Mouse (Mus musculus) kidney, adult 9 months (tissue): ENCODE data around the gene Ctnnbl1.

Experiments
- DNase-seq: peaks from one replicate; pipeline ENCODE4 v3.0.0; 2022

Gene Ctnnbl1

DNA sequence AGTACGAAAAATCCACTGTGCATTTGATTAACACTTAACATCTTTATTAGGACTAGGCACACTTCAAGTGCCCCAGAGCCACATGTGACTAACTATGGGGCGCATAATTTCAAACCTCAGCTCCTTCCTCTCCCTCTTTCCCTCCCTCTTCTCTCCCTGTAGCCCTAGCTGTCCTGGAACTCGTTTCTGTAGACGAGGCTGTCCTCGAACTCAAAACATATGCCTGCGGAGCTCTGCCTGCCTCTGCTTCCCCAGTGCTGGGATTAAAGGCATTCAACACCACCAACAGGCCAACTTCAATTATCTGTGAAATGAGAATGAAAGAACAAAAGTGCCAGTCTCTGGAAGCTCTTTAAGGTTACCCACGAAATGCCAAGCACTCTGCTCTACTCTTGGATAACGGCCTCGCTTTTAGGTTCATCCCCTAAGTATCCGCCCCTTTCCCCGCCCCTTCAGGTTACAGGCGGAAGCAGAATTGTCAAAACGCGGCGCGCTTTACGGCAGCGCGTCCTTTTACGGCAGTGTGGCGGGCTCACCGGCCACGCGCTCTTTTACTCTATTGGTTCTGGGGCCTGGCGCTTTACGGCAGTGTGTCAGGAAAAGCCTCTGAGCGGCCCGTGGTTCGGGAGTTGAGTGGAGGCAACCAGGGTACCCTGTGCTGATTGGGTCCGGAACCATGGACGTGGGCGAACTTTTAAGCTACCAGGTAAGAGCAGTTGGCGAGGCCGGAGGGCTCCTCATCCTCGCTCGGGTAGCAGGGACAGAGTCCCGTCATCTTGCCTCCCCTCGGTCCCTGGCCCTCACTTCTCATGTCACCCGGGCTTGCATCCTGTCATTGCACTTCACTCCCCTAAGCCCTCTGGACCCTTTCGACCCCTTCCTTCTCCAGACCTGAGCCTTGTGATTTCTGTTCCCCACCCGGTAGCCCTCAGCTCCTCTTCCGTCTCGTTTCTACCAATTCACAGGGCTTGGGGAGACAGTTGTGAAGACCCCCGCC, at the start of gene Ctnnbl1:
Gene Ctnnbl1, plus strand, starts transcription at position 548 of the 997 bp plus-strand sequence.
- DNase-seq: peak; percentile 100

DNA sequence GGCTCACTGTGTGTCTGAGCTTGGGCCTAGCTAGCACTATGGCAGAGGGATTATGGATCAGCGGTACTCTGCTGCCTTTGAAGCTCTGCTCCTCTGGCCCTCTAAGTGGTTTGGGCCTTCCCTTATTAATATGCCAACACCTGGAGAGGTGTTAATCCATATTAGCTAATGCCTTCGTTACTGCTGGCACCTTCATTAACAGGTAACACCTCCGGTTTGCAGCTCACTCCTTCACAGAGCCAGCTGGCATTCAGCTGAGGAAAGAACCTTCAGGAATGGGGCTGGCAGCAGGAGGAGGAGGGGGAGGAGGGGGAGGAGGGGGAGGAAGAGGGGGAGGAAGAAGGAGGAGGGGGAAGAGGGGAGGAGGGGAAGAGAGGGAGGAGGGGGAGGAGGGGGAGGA, 49.7 kb upstream of the Ctnnbl1 start:
- no peak for DNase-seq

DNA sequence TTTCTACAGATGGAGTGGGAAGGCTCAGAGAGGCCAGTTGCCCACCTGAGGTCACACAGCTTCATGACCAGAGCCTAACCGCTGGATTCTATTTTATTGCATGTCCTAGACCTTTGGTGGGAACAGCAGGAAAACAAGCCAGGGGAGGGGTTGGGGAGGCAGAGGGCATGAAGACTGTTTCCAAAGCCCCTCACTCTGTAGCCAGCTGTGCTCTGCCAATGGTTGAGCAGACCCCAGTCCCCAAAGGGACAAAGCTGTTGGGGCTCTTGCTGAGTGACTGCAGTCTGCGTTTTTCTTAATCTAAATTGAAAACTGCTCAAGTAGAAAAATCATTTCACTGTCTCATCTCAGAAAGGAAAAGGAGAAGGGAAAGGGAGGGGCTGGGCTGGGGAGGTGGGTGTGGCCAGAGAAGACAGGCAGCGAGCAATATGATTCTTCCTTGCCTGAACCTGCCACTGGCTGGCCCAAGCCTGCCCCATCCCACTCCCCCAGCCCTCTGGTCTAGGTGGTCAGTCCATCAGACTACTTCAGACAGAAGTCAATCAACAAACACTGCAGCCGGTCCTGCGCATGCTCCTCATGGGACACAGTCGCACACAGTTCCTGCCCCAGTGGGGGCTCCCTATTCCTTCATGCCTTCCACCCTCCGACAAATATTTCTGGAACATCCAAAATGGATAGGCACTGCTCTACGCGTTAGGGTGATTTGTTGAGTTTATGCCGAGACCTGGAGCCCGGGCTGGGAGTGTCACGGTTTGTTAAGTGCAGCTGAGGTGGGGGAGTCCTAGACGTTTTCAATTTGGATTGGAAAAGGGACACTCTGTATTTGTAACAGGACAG, 45.7 kb upstream of the Ctnnbl1 start:
- DNase-seq: no peak

DNA sequence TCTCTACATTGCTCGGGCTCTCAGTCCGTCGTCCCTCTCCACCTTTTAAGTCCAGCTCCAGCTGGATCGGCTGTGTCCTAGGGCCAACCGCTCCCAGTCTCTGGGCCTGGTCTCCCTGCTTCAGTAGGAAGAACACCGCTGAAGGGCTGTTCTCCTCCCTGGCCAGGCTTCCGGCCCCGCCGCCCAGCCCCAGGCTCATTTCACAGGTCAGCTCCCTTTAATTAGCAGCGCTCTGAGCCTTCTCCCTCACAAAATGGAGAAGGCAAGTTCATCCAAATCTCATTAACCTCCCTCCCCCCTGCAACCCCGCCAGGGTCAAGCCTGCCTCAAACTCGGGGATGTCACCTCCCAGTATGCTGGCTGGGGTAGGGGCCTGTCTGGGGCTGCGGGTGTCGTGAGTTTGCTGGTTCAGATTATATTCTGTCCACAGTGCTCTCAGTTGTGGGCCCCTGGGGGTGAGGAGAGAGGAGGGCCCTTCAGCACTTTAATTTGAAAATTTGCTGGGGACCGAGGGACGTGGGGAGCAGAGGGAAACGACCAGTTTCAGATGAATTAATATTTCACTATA, 44.8 kb upstream of the Ctnnbl1 start:
- no peak for DNase-seq

DNA sequence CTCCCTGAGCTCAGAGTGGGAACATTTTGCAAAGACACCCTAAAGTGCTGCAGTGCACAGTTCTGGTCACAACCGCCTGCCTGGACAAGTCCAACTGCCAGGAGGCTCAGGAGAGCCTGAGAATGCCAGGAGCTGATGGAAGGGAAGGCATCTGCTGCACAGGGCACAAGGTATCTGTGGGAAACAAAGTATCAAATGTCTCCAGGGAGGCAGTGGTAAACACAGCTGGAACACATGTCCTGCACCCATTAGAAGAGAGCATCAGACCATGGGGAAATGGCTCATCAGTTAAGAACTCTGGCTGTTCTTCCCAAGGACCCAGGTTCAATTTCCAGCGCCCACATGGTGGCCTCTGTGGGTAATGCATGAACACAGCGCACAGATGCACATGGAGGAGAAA, 43.6 kb upstream of the Ctnnbl1 start:
- no peak for DNase-seq

DNA sequence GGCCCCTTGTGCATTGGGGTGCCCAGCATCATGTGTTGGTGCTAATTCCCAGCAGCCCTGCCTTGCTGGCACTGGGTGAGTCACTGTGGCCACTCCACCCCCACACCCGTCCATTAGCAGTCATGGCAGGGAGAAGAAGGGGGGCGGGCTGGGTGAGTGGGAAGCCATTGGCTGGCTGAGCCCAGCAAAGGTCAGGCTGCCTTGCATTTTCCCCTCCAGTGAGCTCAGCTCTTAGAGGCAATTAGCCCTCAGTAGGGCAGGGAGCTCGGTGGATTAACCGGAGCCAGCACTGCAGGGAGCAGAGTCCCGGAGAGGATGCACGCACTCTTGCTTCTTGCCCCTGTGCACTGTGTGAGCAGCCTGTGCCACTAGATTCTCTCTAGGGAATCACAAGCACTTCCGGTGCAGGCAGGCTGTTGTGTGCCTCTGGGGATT, 40.9 kb upstream of the Ctnnbl1 start:
- DNase-seq: peak; percentile 59

DNA sequence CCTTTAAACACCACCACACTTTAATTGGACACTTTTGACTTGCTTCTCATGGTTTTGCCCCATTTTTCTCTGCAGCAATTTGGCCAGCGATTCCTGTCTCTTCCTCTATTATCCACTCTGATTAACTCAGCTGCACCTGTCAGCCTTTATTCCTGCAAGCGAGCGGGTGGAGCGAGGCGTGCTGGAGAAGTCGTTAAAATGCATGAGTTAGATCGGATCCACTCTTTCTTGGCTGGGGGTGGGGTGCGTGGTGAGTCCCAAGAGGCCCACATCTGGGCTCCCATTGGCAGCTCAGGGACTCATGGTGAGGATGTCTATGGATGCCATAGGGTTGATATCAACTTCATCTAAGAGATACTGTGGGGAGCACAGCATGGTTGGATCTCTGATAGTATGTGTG, 34.0 kb upstream of the Ctnnbl1 start:
- DNase-seq: no peak

DNA sequence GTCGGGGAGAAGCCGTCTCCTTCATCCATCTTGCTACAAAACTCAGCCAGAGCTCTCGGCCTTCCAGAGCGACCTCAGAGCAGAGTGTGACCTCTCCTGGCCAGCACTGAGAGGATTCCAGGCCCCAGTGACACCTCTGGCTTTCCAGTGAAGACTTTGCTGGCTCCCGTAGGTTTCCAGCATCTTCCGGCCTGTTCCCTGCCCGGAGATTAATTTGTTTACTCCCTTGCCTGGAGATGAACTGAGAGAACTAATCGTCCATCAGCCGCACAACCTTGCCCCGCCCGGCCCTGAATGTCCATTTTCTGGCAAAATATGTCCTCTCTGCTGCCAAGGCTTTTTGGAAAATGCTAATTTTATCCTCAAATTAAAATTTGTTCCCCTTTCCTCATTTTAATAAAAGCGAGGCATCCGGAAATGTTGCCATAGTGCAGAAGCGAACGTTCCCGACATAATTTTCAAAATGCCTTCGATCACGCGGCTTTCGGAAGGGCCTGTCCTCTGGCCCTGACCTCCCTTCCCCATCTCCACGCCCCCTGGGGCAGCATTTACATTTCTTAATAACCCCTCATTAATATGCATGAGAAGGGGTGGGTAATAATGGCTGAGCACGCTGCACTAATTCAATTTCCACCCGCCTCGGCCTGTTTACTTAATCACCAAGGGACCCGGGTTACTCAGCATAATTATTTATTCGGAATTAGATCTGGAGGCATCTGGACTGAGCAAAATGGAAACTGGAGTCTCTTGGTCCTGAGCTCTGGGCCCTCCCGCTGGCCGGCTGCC, 32.0 kb upstream of the Ctnnbl1 start:
- peak; percentile 70 for DNase-seq

DNA sequence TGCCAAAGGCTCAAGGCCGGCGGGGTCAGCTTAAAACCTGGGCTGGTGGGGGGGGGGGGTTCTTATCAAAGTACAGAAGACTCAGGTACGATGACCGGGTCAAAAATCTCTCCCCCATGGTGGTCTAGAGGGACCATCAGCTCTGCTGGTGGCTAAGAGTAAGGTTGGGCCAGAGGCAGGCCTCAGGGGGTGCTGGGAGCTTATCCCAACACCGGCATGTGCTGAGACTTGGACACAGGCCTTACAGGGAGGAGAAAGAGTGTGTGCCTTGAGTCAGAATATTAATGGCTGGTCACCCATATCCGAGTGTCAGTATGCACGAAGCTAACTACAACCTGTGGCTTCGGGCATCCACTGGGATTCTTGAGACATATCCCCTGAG, 31.4 kb upstream of the Ctnnbl1 start:
- DNase-seq: no peak

DNA sequence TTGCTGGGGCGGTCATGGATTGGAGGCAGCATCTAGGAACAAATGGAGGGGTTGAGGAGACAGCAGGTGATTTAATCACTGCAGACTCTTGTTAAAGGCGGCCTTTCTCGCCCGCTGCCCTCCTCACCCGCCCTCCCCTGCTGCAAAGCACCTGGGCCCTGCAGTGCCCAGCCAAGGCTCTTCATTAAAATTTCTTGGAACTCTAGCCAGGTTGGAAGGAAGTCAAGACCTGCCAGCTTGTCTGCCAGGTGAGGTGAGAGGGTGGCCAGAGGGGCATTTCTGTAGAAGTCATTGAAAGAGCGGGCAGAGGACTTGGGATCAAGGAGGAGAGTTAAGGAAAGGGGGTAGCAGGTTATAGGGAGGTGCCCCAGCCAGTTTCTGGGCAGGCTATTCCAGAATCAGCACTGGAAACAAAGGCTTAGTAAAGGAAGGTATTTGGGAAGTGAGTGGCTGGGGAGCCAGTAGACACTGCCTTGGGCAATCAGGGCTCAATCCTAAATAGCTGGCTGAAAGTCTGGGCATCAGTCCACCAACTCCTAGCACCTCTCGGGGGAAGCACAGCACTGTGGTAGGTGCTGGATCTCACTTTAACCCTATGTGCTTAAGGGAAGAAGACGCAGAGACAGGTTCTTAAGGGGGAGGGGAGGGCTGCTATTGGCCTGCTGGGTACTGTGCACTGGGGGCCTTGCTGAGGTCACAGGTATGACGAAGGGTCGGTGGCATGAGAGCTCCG, 29.8 kb upstream of the Ctnnbl1 start:
- DNase-seq: peak; percentile 74

DNA sequence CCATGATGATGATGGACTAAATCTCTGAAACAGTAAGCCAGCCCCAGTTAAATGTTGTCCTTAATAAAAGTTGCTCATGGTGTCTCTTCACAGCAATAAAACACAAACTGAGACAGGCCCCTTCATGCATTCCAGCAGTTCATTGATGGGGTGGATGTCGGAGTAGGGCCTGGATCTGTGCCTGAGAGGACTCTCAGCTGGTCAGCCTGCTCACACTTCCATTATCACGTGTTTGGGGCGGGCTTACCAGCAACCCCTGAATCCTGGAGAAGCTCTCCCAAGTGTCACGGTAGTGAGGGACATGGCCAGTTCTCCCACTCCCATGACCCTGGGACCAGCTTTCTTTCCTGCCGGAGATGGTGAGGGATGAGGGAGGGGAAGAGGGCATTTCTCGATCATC, 24.5 kb upstream of the Ctnnbl1 start:
- no peak for DNase-seq

DNA sequence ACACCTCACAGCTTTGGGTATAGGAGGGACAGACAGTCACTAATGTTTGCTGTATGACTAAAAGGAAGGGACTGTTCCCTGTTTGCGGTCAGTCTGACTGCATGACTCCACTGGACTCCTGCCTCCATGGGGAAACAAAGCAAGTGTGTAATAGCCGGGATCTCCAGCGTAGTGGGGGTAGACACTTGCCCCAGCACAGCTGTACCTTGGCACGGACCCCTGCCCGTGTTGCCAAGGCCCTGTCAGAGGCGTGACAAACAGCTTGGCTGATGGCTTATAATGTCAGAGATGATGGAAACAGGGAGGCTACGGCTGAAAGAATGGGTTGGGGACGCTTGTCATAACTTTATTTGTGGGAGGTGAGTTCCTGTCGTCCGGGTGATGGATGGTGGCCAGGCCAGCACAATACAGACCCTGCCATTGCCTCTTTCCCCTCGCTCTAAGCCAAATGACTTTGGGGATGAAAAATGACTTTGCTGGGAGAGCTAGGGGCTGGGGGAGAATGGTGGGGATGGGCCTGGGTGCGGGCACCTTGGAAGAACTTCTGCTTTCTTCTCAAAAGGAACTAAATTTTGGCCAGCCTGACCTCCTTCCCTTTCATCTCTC, 21.5 kb upstream of the Ctnnbl1 start:
- DNase-seq: no peak

DNA sequence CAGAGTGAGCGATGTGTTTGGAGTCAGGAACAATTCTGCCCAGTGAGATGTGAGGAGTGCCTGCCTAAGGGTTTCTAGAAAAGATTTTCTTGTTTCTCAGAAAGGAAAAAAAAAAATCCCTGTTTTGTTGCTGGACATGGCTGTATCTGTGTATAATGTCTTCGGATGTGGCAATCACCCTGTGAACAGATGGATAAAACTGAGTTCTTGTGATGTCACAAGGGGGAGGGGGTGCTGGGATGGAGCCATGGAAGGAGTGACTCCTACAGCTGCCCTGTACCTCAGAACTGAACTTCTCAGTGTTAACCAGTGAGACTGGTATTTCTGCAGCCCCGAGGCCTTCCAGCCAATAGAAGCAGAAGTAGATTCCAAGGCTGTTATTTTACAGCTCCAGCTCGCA, 18.8 kb upstream of the Ctnnbl1 start:
- DNase-seq: no peak

DNA sequence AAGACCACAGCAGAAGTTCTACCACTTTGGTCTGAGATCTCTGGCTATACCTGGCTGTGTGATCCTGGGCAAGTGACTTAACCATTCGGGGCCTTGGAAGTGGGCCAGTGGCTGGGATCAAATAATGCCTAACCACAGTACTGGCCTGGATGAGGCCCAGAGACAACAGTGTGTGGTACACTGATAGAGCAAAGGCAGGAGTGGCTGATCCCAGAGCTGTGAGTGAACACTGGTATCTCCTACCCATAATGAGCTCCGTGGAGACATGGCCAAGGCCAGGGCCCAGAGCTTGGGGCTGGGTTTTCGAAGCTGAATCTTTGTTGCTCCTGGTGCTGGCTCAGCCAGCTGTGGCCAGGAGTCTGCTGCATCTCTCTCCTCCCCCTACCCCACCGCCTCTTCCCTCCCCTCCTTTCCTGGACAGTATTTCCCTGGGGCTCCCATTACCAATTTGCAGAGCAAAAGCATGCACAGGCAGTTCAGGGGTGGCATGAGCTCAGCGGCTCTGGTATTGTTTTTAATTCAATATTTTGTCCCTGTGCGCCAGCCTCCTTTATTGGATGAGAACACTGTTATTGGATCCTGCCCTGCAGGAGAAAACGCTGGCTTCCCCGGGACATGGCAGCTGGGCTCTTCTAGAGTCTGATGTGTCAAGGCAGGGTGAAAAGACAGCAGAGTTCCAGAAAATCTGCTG, 13.2 kb upstream of the Ctnnbl1 start:
- no peak for DNase-seq

DNA sequence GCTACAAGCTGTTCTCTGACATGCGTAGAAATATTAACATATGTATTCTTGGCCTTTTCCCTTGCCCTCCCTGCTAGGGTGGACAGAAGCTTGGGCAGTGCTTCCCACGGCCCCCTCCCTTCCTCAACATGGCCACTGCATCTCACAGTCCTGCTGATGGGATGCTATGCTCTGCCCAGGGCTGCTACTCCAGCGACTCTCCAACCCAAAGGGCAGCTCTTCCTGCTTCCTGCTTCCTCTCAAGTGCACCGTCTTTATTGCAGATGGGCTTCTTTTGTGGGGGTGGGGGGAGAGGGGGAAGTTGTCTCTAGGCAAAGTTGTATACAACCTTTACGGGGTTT, 12.7 kb upstream of the Ctnnbl1 start:
- no peak for DNase-seq

DNA sequence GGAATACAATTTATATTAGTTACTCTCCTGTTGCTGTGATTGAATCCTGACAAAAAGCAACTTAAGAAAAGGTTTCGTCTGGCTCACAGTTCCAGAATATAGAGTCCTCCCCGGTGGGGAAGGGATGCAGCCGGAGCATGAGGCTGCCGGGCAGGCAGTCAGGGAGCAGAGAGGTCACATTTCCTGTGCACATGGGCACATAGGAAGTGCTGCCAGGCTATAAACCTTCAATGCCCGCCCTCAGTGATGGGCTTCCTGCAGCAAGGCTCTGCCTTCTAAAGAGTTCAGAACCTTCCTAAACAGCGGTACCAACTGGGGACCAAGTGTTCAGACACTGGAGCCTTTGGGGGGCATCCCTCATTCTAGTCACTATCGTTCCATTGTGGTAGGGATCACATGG, 7.4 kb downstream of the Ctnnbl1 start:
- DNase-seq: no peak

DNA sequence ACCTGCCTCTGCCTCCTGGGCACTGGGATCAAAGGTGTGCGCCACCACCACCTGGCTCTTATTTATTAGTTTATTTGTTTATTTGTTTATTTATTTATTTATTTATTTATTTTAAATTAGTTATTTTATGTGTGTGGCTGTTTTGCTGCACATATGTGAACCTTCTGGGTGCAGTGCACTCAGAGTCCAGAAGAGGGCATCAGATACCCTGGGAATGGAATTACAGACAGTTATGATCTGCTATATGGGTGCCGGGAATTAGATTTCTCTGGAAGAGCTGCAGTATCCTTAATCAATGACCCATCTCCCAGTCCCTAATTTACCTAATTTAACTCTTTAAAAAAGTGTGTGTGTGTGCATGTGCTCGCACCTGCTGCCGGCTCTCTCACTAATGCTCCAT, 8.5 kb downstream of the Ctnnbl1 start:
- DNase-seq: no peak

DNA sequence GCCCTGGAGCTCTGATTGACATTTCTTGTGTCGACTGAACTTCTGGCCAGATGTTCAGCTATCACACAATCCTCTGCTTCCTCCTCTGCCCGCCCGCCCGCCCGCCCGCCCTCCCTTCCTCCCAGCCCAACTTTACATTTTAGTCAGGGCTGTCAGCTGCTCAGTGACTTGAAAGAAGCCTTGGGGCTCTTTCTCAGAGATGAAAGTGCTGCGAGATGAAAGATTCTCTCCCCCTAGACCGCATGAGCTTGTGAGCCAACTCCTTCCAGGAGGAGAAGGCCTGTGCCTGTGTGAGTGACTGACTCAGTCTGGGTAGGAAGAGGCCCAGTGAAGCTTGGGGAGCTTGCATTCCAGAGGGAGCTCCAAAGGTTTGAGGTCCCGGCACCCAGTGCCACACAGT, 9.4 kb downstream of the Ctnnbl1 start:
- DNase-seq: no peak

DNA sequence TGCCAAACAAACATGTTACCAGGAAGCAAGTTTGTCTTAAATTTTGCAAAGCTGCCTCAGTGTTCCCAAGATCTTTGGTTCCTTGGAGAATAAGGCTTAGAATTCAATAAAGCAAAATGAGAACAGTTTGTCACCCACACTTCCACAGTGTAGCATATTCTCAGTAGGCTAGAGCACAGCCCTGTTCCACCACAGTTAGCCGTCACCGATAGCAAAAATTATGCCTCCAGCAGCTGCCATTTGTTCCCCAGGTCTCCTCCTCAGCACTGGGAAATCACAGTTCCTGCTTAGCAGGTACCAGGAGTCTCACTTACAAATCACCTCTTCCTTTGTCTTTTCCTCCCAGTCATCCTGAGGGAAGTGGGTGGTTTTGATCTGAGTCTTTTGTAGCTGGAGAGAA, 10.8 kb downstream of the Ctnnbl1 start:
- no peak for DNase-seq

DNA sequence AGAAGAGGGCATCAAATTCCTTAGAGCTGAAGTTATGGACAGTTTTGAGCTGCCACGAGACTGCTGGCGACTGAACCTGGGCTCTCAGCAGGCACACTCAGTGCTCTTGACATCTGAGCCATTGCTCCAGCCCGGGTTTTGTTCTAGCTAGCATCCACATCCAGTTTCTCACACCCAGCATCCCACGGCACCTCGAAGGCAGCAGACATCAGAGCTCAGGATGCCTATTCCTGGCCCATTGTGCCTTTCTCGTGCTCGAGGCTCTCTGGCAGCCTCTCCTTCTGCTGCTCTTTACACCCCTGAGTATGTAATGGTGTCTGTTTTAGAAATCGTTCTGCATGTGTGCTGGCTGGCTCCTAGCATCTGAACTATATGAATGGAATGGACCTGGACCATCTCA, 13.3 kb downstream of the Ctnnbl1 start:
- no peak for DNase-seq
